Mouse (Mus musculus): Measurements from ENCODE around the gene Nav3.

Nav3 gene

DNA sequence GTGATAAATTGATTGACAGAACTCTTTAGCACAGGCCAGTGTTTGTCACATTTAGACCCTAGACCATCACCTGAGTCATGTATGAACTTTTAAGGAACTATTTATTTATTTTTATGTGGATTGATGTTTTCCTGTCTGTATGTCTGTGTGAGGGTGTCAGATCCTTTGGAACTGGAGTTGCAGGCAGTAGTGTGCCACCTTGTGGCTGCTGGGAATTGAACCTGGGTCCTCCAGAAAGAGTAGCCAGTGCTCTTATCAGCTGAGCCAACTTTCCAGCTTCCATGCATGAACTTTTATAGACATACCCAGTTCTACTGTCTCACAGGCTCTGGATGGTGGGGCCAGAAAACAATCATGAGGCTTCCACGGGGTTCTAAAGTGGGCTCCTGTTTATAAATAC lies 536.5 kb downstream of the Nav3 start:
- DNase-seq (ENCODE audit: low read depth, low spot score), result no peak

DNA sequence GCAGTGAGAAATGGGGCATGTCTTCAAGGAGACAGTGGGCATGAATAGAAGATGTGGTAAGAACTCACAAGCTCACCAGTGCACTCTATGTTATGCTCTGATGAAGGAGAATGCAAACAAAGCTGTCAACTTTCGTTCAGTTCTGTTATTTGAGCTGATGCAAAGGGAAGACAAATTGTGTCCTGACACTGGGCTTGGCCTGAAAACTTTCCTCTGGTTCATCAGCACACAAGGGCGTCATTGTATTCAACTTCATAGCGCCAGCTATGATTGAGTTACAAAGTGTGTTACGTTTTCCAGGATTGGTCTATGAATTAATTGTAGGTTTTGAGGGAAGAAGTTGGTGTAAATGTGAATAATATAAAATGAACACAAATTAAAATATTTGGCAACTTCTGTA lies 548.8 kb downstream of the Nav3 start:
- no peak for DNase-seq (ENCODE audit: low read depth, low spot score)

DNA sequence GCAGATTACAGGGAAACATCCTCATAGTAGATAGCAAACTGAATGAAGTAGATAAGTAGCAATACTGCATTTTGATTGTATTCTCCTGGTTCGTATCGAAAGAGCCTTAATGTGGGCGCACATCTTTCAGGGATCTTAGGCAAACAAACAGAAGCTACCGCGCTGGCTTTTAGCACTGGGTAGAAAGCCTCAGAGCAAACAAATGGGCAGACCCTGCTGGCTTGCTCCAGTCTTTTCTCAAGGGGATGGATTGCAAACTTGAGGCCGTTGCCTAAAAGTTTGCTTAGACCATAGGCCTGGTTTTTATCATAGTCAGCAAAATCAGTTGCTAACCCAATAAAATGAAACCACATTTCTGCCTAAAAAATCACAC lies 549.6 kb downstream of the Nav3 start:
- DNase-seq (ENCODE audit: low read depth, low spot score), result no peak

DNA sequence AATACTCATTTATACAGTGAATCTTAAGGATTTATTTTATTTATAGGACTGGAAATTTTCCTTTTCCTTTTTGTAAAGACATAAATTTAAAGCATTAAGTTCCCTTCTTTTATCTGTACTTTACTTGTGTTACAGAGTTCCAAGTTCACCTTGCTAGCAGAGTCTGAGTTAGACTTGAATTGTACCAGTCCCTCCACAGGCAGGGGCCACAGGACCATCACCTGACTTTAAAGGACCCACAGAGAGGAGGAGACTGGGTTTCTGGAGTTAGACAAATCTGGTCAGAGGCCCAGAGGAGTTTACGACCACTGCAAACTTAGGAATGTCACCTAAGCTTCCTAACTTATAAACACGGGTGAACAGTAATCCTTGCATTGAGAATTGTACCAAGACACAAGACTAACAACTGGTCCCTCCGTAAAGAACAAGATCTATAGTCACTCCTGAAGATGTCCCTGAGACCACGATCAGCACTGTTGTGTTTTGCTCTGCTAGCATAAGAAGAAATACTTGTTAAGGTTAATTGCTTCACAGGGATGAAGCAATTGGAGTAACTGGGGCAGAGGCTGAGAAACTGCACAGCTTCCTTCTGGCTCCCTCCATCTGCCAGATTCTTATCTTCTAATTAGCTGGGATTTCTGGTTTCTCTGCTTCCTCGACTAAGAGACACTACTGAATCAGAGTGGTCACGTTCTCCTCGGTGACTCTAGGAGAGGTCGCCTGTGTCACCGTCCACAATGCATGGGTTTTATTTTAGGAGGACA lies 550.2 kb downstream of the Nav3 start:
- no peak for DNase-seq (ENCODE audit: low read depth, low spot score)

DNA sequence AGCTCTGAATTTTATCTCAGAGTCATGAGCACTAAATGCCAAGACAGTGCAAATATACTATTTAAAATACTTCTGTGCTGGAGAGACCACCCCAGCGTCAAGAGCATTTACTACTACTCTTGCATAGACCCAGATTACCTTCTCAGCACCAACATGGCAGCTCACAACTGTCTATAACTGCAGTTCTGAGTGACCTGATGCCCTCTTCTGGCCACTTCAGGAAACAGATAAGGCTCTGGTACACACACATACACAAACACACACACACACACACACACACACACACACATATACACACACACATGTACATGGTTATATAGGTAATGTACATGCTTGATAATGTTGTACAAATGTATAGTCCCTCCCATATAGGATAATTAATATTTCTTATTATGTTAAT lies 551.2 kb downstream of the Nav3 start:
- no peak for DNase-seq (ENCODE audit: low read depth, low spot score)

DNA sequence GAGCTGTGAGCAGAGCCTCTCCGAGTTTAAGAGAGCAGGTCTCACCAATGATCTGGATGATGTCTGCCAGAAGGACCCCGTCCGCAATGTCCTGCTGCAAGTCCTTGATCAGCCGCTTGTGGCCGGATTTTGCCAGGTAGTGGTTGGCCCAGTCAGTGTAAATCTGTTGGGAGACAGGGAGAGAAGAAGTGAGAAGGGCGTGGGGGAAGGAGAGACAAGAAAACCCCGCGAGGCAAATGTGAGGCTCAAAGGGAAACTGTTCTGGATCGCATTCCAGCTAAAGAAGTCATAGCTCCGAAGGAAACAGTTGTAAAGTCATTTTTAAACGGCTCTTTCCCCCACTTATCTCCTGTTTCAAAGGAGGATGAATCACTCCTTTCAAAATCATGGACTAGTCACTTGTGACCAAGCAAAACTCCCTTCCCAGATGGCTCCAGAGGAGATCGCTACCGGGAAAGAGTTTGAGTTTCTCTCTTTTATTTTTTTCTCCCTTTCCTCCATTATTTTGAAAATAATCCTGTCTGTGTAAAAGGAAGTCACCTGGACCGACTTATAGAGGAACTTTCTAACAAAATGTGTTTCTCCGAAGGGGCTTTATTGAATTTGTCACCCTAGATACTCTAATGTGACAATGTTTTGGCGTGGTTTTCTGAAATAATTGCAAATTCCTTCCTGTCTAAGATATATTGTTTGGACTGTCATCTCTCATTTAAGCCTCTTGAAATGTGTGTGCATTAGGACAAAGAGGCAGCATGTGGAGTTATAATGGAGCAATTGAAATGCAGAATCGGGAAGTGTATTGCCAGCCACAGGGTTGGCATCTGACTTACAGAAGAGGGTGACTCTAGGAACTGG lies 552.1 kb downstream of the Nav3 start:
- DNase-seq (ENCODE audit: low read depth, low spot score), result no peak

DNA sequence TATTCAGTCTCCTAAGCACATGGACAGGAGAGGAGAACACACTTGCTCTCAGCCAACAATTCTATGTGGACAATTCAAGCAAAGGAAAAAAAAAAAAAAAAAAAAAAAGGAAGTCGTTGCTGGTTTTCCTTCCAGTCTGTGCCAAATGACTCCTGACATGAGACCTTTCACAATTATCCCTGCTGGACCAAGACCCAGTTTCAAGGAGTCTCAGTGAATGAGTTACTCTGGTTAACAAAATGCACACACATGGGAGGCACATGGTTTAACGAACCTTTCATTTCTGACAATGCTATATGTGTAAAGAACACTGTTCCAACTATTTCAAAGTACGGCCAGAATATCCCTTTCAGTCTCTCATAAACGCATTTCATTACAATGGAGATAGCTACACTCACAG lies 552.8 kb downstream of the Nav3 start:
- no peak for DNase-seq (ENCODE audit: low read depth, low spot score)

DNA sequence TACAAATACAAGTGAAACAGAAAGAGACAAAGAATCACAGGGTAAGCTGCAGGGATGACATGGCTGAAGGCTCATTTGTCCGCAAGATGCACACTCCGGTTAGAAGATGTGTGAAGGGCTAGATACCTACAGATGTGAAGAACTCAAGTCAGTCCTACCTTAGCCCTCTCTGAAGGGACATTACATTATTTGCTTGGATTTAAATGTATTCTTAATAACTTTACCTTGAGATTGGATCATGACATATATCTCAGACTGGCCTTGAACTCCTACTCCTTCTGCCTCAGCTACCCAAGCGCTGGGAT lies 566.9 kb downstream of the Nav3 start:
- DNase-seq (ENCODE audit: low read depth, low spot score), result no peak

DNA sequence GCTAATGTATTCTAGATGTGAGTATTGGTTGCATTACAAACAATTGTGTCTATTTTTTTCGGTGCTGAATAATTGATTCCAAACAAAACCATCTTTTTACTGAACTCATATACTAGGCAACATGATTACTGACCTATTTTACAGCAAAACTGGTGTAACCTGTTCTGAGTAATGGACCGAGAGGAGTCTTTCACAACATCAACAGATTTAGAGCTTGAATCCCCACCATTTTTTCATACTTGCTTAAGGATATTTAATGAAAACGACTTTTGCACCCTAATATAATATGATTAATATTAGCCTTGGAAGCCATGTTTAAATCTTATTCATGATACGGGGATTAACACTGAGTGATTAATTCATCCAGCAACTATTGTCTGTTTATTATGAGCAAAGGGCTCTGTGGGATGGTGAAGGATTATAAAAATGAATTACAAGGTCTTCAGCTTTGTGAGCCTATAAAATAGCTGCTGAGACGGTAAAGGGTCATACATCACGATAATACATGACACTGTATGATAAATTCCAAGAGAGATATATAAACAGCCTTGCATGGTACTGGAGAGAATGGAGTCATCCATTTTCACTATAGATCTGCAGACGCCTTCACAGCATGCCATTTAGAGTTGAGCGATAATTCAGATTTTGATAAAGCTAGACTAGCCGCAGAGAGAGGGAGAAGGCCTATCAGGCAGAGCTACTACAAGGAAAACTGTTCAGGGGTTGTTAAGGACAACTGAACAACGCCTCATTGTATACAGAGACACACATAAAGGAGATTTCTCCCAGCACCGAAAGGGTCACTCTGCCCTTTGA lies 567.4 kb downstream of the Nav3 start:
- DNase-seq (ENCODE audit: low read depth, low spot score), result no peak

DNA sequence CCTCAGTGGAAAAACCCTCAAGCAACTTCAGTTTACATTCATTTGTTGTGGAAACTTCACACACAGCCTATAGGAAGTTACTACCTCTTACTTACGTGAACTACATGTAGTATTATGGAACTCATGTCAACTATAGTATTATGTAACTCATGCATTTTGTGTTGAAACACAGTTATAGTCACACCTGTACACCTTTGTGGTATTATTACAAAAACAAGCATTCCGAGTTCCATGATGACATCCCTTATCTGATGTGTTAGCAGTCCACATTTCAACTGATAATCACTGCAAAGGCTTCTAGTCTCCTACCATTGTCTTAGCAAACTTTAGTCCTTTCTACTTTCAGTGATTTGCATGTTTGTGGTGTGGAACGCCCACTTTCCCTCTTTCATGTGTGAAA lies 568.8 kb downstream of the Nav3 start:
- no peak for DNase-seq (ENCODE audit: low read depth, low spot score)

DNA sequence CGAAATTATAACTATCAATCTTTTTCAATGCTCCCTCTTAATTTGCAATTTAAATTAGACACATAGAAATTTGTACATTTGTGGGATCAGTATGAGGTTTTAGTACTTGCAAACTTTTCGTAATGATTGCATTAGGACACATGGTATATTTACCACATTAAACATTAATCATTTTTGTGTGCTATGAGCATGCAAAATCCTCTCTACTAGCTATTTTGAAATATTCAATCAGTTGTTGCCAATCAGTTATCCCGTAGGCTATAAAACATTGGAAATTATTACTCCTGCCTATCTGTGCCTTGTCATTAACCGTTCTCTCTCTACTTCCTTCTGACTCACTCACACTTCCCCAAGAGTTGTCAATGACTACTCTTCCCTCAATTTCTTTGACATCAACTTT lies 579.9 kb downstream of the Nav3 start:
- DNase-seq (ENCODE audit: low read depth, low spot score), result no peak

DNA sequence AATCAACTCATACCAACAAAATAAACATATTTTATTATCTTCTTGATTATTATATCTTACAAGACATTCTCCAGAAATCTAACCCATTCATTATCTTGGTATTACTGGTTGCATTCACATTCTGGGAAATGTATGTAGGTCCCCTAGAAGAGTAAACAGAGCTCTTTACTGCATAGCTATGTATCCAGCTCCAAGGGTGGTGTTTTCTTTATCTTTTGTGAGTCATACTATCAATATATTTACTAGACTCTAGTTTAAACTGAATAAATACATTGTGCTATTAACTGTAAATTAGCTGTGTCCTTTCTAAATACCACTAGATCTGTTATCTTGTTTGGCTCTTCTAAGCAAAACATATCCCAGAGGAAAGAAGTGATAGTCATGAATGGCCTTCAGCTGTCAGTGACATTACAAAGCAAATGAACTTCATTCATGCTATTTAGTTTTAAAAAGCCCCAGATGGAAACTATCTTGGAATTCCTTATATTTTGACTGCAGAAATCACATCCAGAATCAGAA lies 580.6 kb downstream of the Nav3 start:
- no peak for DNase-seq (ENCODE audit: low read depth, low spot score)

DNA sequence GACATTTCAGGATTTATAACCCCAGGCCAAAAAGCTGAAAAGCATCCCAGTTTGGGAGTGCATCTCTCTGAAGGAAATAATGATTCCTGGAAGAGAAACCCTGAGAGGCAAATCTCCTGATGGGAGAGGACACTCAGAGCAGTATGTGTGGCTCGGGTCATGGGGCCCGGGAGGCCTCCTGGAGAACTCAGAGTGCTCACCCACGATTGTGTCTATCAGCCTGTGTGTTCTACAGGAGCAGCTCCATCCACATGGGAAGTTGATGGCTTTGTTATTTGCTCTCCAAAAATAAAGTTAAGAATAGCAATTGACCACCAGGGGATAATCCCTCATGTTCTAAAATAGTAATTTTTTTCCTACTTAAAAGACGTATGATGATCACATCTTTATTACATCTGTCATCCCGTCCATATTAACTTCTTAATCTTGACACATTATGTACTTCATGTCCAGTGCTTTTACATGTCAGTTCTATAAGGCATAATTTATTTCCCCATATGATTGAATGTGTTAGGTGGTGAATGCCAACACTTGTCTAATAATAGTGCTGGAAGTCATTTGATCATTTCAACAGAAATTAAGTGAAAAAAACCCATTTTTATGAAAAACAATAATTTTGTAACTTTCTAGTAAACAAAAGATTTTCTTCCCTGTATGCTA lies 581.2 kb downstream of the Nav3 start:
- no peak for DNase-seq (ENCODE audit: low read depth, low spot score)

DNA sequence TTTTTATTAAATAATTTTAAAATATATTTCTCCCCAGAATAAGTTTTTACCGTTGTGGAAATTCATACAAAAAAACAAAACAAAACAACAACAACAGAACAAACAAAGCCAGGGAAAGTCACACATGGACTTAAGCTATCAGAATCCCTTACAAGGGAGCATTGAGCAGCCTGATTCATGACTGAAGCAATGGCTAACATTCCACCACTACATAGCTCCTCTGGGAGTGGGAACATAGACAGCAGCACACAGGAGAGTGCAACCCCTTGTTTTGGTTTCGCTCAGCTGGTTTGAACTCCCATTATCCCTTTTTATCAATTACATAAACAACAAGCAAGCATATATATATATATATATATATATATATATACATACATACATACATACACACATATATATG lies 589.9 kb downstream of the Nav3 start:
- DNase-seq (ENCODE audit: low read depth, low spot score), result no peak

DNA sequence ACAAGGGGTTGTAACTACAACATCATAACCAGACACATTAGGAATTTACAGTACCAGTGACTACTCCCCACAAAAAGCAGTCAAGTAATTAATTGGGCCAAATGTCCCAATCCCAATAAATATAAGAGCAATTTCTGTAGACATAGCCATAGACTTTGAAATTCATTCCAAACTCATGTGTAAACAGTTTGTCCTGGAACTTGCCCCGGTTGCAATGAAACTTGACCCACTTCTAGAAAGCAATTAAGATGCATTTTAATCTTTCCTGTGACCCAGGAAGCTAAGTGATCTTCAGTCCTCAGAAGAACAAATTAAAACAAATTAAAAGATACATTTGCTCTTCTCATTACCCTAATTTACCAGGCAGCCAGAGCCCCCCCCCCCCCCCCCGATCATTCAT lies 590.6 kb downstream of the Nav3 start:
- no peak for DNase-seq (ENCODE audit: low read depth, low spot score)

DNA sequence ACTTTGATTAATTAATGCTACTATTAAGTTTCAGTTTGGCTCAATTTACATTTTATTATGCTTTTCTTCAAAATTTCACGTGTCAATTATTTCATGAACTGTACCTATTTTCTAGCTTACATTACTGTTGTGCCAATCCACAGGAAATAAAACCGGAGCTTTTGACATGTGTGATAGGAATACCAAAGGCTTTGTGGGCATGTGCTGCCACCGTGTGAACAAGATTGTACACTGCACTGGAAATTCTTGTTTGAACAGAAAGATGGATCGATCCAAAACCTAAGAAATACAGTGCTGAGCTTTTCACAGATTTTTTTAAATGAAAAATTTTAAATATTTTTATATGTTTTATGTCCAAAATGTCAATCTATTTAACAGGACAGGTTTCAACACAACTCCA lies 591.3 kb downstream of the Nav3 start:
- DNase-seq (ENCODE audit: low read depth, low spot score), result peak; percentile 24

DNA sequence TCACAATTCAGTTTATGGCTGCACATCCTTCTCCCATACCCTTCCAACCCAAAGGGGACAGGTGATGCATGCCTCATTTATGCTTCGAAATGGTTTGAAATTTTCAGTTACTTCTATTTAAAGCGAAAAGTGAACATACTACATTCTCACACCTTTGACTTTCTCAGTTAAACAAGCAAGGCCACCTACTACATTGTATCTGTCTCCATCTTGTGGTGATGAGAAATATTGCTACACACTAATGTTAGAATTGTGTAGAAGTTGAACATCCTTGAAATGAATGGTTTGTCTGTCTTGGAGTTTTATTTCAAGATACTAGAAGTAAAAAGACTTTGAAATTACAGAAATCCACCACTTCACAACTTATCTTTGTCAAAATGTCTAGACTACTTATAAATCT lies 594.7 kb downstream of the Nav3 start:
- DNase-seq (ENCODE audit: low read depth, low spot score), result peak; percentile 11

DNA sequence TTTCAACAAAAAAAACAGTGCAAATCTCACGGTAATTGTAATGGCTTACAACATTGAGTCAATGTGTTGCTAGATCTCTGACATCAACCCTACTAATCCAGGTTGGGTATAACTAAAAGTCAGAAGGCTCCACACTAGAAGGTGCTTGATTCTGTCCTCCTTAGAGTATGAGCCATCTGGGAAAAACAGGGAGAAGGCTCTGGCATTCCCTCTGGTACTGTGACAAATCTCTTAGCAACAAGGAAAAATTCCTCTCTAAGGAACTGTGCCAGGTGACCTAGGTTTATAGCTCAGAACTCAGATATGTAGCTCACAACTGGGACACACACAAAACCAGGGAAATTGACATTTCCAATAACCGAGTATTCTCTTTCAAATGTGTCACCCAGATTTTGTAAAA lies 597.4 kb downstream of the Nav3 start:
- DNase-seq (ENCODE audit: low read depth, low spot score), result no peak

DNA sequence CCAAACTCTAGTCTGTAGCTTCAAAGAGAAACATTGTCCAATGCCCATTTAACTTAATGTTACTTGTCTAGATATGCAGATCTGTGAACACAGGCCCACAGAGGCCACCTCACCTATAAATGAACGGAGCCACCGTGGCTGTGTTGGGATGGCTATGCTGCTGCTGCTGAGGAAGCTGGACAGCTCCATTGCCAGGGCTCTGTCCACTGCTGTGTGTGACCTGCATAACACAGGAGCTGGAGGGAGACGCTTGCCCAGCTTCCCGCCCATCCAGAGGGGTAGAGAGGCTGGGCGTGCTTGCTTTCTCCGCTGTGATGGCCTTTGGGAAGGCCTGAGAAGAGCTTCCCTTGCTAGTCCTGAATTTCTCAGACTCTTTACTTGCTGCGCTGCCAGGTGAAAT lies 603.6 kb downstream of the Nav3 start:
- DNase-seq (ENCODE audit: low read depth, low spot score), result peak; percentile 31

DNA sequence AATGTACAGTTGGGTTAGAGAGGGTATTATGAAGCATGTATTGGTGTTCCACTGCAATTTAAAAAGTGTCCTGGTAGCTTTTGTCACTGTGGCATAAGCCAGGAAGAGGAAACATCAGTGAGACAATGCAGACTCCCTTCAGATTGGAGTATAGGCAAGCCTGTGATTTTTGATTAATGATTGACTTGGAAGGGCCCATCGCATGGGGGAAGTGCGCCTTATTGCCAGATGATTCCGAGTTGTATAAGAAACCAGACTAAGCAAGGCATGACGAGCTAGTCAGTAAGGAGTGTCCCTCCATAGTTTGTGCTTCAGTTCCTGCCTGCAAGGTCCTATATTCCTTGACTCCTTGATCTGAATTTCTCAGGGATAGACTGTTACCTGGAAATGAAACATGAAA lies 608.4 kb downstream of the Nav3 start:
- DNase-seq (ENCODE audit: low read depth, low spot score), result no peak

DNA sequence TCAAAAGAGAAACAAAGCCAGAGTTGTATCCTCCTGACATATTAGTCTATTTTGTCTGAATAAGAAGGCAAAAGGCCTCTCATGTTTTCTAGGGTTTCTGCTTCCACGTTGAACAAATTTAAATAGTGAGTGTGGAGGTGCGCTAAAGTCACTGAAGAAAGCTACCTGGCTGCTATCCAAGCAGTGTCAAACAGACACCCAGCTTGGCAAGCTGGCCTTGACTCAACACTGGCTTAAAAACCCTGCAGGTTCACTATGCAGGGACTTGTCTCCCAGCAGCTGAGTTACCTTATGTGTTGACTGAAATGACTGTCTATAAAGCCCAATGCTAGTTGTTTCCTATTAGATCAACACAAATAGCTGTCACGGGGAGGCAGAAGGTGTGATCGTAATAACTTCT lies 612.3 kb downstream of the Nav3 start:
- no peak for DNase-seq (ENCODE audit: low read depth, low spot score)

DNA sequence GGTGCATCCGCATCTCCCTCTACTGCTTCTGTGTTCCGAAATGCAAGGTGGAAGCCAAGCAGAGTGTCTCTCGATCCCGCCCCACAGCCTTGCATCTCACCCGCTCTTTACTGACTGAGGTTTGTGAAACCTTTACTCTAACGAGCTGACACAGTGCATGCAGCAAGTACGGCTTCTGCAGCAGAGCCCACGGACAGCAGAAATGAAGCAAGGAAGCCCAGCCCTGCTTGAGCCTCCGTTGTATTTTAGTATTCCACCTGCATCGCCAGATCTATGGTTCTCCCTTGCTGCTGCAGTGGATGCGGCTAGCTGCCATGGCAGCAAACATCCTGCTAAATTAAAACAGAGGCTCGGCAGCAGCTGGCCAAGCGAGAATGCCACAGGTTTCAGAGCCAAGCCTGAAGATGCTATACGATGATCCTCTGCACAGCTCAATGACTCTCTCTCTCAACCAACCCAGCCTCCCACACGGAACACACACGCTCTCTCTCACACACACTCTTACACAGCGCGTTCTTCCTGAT lies 623.2 kb downstream of the Nav3 start:
- DNase-seq (ENCODE audit: low read depth, low spot score), result peak; percentile 3
